Mouse (Mus musculus) Patski (cell line): ENCODE results near the gene Morc2a. TPM values are rescaled to one million over a fixed set of nuclear protein-coding genes. Genes with fewer than 3 reads are reported as not detected.

ENCODE experiments used
- ATAC-seq: fragments of 100-300 bp; one replicate; pipeline ENCODE4 v1.8.0; 2021
- CTCF ChIA-PET: fragments of 350-600 bp; sonication (Branson Sonifier 250); formaldehyde crosslinking; loops from one replicate; lab custom pipeline; 2022; ENCODE audit warnings: inconsistent platforms; lab: Charles Lee
- POLR2A ChIA-PET: fragments of 350-600 bp; sonication (Branson Sonifier 250); formaldehyde crosslinking; loops from one replicate; lab custom pipeline; 2022; ENCODE audit warnings: antibody characterized with exemption, inconsistent platforms; lab: Charles Lee
- DNase-seq: peaks from one replicate; pipeline ENCODE4 v3.0.0-alpha.2; 2011; ENCODE audit warnings: low read depth, low spot score
- H3K27me3 ChIP-seq: fragments of 371-371 bp; one replicate; pipeline ENCODE4 v1.5.1; 2021
- CTCF ChIP-seq: fragments of 100-300 bp; IDR thresholded peaks from one replicate; pipeline ENCODE4 v1.5.1; 2021
- in situ Hi-C: fragments of 300-500 bp; cut with MboI; formaldehyde crosslinking; loops from 3 replicates; pipeline ENCODE4 v1.11.1; 2018; ENCODE audit warnings: low pct_unique_long_range_greater_than_20kb, mixed read lengths
- polyA plus RNA-seq: library from polyadenylated mRNA; unstranded; gene quantifications from one replicate; pipeline ENCODE4 v1.2.3, GENCODE M21; 2021

The Morc2a gene
- polyA plus RNA-seq, 1 experiment from 2014 or later = 41.4 TPM

- POLR2A ChIA-PET = interaction anchor here (0.8 to 3.1 kb wide), 6 partner anchors 14 to 113 kb away, joined by 3 to 23 read pairs (median 4); no protein-coding TSS in a partner anchor
- no peak for DNase-seq
- no peak for TF ChIP-seq CTCF
- in situ Hi-C loops = no loop called here
- CTCF ChIA-PET = interaction anchor here (1.0 to 1.4 kb wide), 3 partner anchors 9 to 78 kb away, joined by 3 to 4 read pairs (median 3); no protein-coding TSS in a partner anchor
- H3K27me3 ChIP-seq = no peaks in the 10 kb centered on the region
- peak; percentile 23 for ATAC-seq
Observed at GRCm38 (mm10) chr11:3648305-3648963, 557 bp upstream of the Morc2a start.

- in situ Hi-C loops = no loop called here
- ChIA-PET POLR2A (interaction anchor here (1.3 to 3.1 kb wide), 4 partner anchors 16 to 115 kb away, joined by 3 to 23 read pairs (median 4); no protein-coding TSS in a partner anchor), CTCF (no interaction called here)
- DNase-seq (no peak), ATAC-seq (no peak)
- no peak for TF ChIP-seq CTCF
- no peaks in the 10 kb centered on the region for H3K27me3 ChIP-seq
Observed at GRCm38 (mm10) chr11:3650141-3650540, 1.1 kb downstream of the Morc2a start.

- DNase-seq (no peak), ATAC-seq (no peak)
- in situ Hi-C loops = no loop called here
- POLR2A ChIA-PET = no interaction called here
- CTCF ChIA-PET = no interaction called here
- no peaks in the 10 kb centered on the region for H3K27me3 ChIP-seq
- TF ChIP-seq CTCF = no peak
Observed at GRCm38 (mm10) chr11:3661964-3662363, 13.0 kb downstream of the Morc2a start.

- TF ChIP-seq CTCF = no peak
- H3K27me3 ChIP-seq = no peaks in the 10 kb centered on the region
- ATAC-seq (peak; percentile 51), DNase-seq (peak; percentile 85)
- CTCF ChIA-PET = no interaction called here
- POLR2A ChIA-PET = interaction anchor here (1.0 kb wide), 1 partner anchor 19 kb away, joined by 4 read pairs; no protein-coding TSS in a partner anchor
- in situ Hi-C loops = no loop called here
Observed at GRCm38 (mm10) chr11:3667506-3667905, 18.5 kb downstream of the Morc2a start.

- POLR2A ChIA-PET = no interaction called here
- in situ Hi-C loops = no loop called here
- CTCF ChIA-PET = interaction anchor here (1.1 kb wide), 1 partner anchor 14 kb away, joined by 3 read pairs; no protein-coding TSS in a partner anchor
- no peaks in the 10 kb centered on the region for H3K27me3 ChIP-seq
- TF ChIP-seq CTCF = no peak
- ATAC-seq (peak; percentile 63), DNase-seq (peak; percentile 82)
Observed at GRCm38 (mm10) chr11:3668768-3669167, 19.8 kb downstream of the Morc2a start.

- no peak for DNase-seq
- POLR2A ChIA-PET = interaction anchor here (1.4 kb wide), 1 partner anchor 22 kb away, joined by 3 read pairs; no protein-coding TSS in a partner anchor
Observed at GRCm38 (mm10) chr11:3669849-3670248, 20.9 kb downstream of the Morc2a start.

GRCm38 (mm10) chr11:3671000-3671628, 22.1 kb downstream of the Morc2a start:
- H3K27me3 ChIP-seq = no peaks in the 10 kb centered on the region
- ChIA-PET POLR2A (interaction anchor here (0.6 to 2.0 kb wide), 4 partner anchors 21 to 136 kb away, joined by 3 to 6 read pairs (median 4); partner anchors contain the start of gene Morc2a), CTCF (interaction anchor here (0.6 to 2.0 kb wide), 6 partner anchors 11 to 136 kb away, joined by 3 to 7 read pairs (median 4); no protein-coding TSS in a partner anchor)
- no peak for TF ChIP-seq CTCF
- no peak for ATAC-seq
- no peak for DNase-seq
- in situ Hi-C loops = no loop called here

More at GRCm38 (mm10) chr11:3669849-3670248, 20.9 kb downstream of the Morc2a start:
- CTCF ChIA-PET = interaction anchor here (1.4 to 1.9 kb wide), 3 partner anchors 10 to 135 kb away, joined by 3 to 7 read pairs (median 4); partner anchors contain the start of gene Smtn
- in situ Hi-C loops = no loop called here
- no peaks in the 10 kb centered on the region for H3K27me3 ChIP-seq
- TF ChIP-seq CTCF = no peak
- no peak for ATAC-seq

- ChIA-PET CTCF (interaction anchor here (1.0 to 2.4 kb wide), 2 partner anchors 14 to 19 kb away, joined by 3 to 5 read pairs; no protein-coding TSS in a partner anchor), POLR2A (interaction anchor here (0.6 kb wide), 2 partner anchors 34 to 51 kb away, joined by 3 to 5 read pairs; no protein-coding TSS in a partner anchor)
- ATAC-seq (no peak), DNase-seq (peak; percentile 27)
- in situ Hi-C loops = no loop called here
- TF ChIP-seq CTCF = no peak
- H3K27me3 ChIP-seq = no peaks in the 10 kb centered on the region
Observed at GRCm38 (mm10) chr11:3674545-3674944, 25.6 kb downstream of the Morc2a start.

- no peak for ATAC-seq
- no peak for TF ChIP-seq CTCF
- in situ Hi-C loops = loop anchor here (5.0 kb wide), 1 partner anchor 149 kb away; no protein-coding TSS in a partner anchor
- H3K27me3 ChIP-seq = no peaks in the 10 kb centered on the region
- CTCF ChIA-PET = interaction anchor here (2.4 kb wide), 1 partner anchor 13 kb away, joined by 5 read pairs; no protein-coding TSS in a partner anchor
- POLR2A ChIA-PET = no interaction called here
- no peak for DNase-seq
Observed at GRCm38 (mm10) chr11:3676423-3676822, 27.4 kb downstream of the Morc2a start.

- DNase-seq = no peak
- TF ChIP-seq CTCF = no peak
- CTCF ChIA-PET = no interaction called here
- H3K27me3 ChIP-seq = no peaks in the 10 kb centered on the region
- in situ Hi-C loops = loop anchor here (5.0 kb wide), 1 partner anchor 150 kb away; no protein-coding TSS in a partner anchor
- ATAC-seq = no peak
- POLR2A ChIA-PET = interaction anchor here (0.7 kb wide), 1 partner anchor 112 kb away, joined by 4 read pairs; no protein-coding TSS in a partner anchor
Observed at GRCm38 (mm10) chr11:3677204-3677603, 28.2 kb downstream of the Morc2a start.
